Mouse (Mus musculus) inflammation-experienced regulatory T-cells, adult 6 months (primary cell): ENCODE measurements around the gene Dcpp1. TPM values are rescaled to one million over a fixed set of nuclear protein-coding genes. Genes with fewer than 3 reads are reported as not detected.

ENCODE experiments used
- ATAC-seq: one replicate; pipeline ENCODE4 v1.8.0; 2017
- polyA plus RNA-seq, 3 experiments: library from polyadenylated mRNA; unstranded; fragments of 100-300 nt; shearing (Covaris generic); gene quantifications; one replicate each; pipeline ENCODE4 v1.2.1; 2017

The Dcpp1 gene
- polyA plus RNA-seq, 3 experiments from 2014 or later, result not detected

- ATAC-seq, result no peak
Measured at GRCm38 (mm10) chr17:23931157-23931556, 50.5 kb downstream of the Dcpp1 start.

Other genes starting within 250 kb of the Dcpp1 start
- 1 to 10 TPM in 2 of 3 experiments, under 1 TPM in 1; 0.80 to 6.6 (median 2.8) TPM for gene Mmp25, start 235.6 kb upstream of the Dcpp1 start, polyA plus RNA-seq
- under 1 TPM in 1 of 3 experiments, not detected in 2; 0.23 TPM for gene Bicdl2, start 220.4 kb upstream of the Dcpp1 start, polyA plus RNA-seq
- 10 to 100 TPM; 62.6 to 79.5 (median 70.7) TPM for gene Hcfc1r1, start 207.3 kb upstream of the Dcpp1 start, polyA plus RNA-seq
- 10 to 100 TPM; 27.1 to 36.7 (median 27.5) TPM for gene Thoc6, start 207.0 kb upstream of the Dcpp1 start, polyA plus RNA-seq
- gene Tnfrsf12a, start 203.4 kb upstream of the Dcpp1 start, polyA plus RNA-seq, result 1 to 10 TPM; 3.7 to 6.5 (median 4.6) TPM
- not detected for gene Cldn6, start 201.6 kb upstream of the Dcpp1 start, polyA plus RNA-seq
- gene Cldn9, start 196.8 kb upstream of the Dcpp1 start, polyA plus RNA-seq, result not detected
- not detected for gene 1520401A03Rik, start 158.1 kb upstream of the Dcpp1 start, polyA plus RNA-seq
- 10 to 100 TPM in 2 of 3 experiments, 1 to 10 TPM in 1; 7.5 to 18.5 (median 11.3) TPM for gene Pkmyt1, start 154.5 kb upstream of the Dcpp1 start, polyA plus RNA-seq
- gene Paqr4, start 140.0 kb upstream of the Dcpp1 start, polyA plus RNA-seq, result 1 to 10 TPM; 1.3 to 7.2 (median 2.5) TPM
- gene Kremen2, start 135.0 kb upstream of the Dcpp1 start, polyA plus RNA-seq, result 1 to 10 TPM in 2 of 3 experiments, under 1 TPM in 1; 0.78 to 3.2 (median 1.1) TPM
- 10 to 100 TPM; 13.2 to 15.6 (median 13.7) TPM for gene Flywch1, start 109.3 kb upstream of the Dcpp1 start, polyA plus RNA-seq
- gene Flywch2, start 94.8 kb upstream of the Dcpp1 start, polyA plus RNA-seq, result 1 to 10 TPM; 1.3 to 3.1 (median 2.3) TPM
- 100 to 1,000 TPM; 271 to 328 (median 302) TPM for gene Srrm2, start 90.3 kb upstream of the Dcpp1 start, polyA plus RNA-seq
- gene Elob, start 51.7 kb upstream of the Dcpp1 start, polyA plus RNA-seq, result 100 to 1,000 TPM; 674 to 762 (median 707) TPM
- gene Prss33, start 44.8 kb upstream of the Dcpp1 start, polyA plus RNA-seq, result 1 to 10 TPM in 2 of 3 experiments, not detected in 1; 1.3 to 1.6 TPM
- 1 to 10 TPM in 1 of 3 experiments, under 1 TPM in 1, not detected in 1; 0.34 to 1.1 TPM for gene Prss32, start 37.0 kb upstream of the Dcpp1 start, polyA plus RNA-seq
- 10 to 100 TPM in 2 of 3 experiments, 1 to 10 TPM in 1; 3.9 to 19.1 (median 13.6) TPM for gene Prss41, start 36.7 kb upstream of the Dcpp1 start, polyA plus RNA-seq
- not detected for gene Prss21, start 12.8 kb upstream of the Dcpp1 start, polyA plus RNA-seq
- not detected for gene Dcpp2, start within 50 bp of the Dcpp1 start, polyA plus RNA-seq
- not detected for gene Dcpp3, start 36.6 kb downstream of the Dcpp1 start, polyA plus RNA-seq
- gene Sbp, start 60.8 kb downstream of the Dcpp1 start, polyA plus RNA-seq, result not detected
- not detected for gene Sbpl, start 74.4 kb downstream of the Dcpp1 start, polyA plus RNA-seq
- gene Prss30, start 99.7 kb downstream of the Dcpp1 start, polyA plus RNA-seq, result 1 to 10 TPM in 1 of 3 experiments, not detected in 2; 2.4 TPM
- gene Prss22, start 117.2 kb downstream of the Dcpp1 start, polyA plus RNA-seq, result not detected
- gene Prss27, start 157.3 kb downstream of the Dcpp1 start, polyA plus RNA-seq, result under 1 TPM in 1 of 3 experiments, not detected in 2; 0.36 TPM
- gene Kctd5, start 192.6 kb downstream of the Dcpp1 start, polyA plus RNA-seq, result 1 to 10 TPM; 4.3 to 6.5 (median 6.3) TPM